Mouse (Mus musculus): ENCODE results near the gene Akap1. TPM values are rescaled to one million over a fixed set of nuclear protein-coding genes. Genes with fewer than 3 reads are reported as not detected.

Gene Akap1
- polyA plus RNA-seq, 1 experiment: 56.3 TPM

DNA sequence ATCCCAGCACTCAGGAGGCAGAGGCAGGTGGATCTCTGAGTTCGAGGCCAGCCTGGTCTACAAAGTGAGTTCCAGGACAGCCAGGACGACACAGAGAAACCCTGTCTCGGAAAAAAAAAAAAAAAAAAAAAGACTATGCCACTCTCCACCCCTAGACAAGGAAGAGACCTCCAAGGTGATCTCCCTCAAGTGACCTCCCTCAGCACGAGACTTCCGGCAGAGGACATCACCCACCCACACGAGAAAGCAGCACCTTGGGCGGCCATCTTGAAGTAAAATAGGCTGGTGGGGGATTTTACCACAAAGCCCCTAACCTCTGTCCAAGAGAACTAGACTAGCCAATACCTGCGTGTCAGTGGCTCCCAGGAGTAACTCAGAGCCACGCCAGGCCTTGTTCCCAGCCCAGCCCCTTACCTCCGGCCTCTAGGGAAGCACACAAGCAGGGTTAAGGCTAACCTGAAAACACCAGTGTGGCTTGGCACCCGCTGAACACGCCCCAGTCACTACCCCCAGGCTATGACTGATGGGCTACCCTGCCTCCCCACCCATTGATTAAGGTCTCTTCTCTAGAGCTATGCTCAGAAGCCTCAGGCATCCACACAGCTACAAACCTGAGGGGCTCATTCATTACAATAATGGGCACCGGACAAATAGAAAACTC lies 21.9 kb downstream of the Akap1 start:
- DNase-seq (ENCODE audit: low read depth): no peak

DNA sequence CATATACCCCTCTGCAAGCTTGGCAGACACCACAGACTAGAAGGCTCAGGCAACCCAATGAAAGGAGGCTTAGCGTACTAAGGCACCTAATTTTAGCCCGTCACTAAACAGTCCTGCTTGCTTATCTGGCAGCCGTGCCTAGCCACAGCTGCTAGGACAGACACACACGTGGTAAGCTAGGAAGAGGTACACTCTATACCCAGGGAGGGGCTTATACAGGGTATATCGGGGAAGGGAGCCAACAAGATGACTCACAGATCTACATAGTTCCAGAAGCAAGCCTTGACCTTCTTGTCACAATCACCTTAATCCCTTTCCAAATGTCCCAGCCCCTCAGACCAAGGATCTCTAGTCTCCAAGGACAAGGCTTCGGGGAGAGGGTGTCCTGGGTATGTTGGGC lies 23.0 kb downstream of the Akap1 start:
- DNase-seq (ENCODE audit: low read depth): no peak

DNA sequence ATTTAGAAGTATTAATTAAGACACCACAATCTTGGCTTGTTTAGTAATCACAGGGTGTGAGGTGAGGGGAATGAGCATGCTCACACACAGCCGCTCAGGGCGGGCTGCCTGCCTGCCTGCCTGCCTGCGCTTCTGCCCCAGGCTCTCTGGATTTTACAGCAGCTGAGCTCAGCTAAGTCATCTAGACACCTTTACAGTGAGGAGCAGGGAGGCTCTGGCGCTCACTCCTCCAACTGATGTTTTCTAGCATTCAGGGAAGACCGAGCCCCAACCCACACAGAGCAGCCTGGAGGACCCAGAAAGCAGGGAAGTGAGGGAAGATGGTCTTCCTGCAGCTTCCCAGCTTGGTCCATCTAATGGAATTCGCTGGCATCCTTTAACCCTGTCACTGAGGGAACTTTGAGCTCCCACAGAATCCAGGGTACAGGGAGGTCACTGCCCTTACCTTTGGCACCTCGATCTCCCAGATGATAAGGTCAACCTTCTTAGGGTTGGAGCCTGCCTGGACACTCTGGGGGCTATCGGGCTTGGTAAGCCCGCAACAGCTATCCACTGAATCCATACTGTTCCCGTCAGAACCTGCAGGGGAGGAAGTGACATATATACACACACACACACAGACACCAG lies 23.5 kb downstream of the Akap1 start:
- no peak for DNase-seq (ENCODE audit: low read depth)

DNA sequence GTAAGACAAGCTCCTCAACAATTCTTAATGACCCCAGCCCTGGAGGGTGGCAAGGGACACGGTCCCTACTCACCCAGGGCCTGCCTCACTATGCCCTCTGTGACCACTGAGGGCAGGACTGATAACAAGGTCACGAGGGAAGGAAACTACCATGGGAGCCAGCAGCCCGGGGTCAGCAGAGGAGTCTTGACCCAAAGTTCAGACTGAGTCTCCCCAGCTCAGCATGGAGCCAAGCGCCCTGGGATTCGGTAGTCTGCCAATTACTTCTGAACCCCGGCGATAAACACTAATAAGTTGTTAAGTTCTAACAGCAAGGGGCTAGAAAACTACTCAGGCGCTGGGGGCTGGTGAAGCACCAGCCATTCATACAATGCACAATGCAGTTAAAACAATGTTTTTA lies 24.1 kb downstream of the Akap1 start:
- no peak for DNase-seq (ENCODE audit: low read depth)

DNA sequence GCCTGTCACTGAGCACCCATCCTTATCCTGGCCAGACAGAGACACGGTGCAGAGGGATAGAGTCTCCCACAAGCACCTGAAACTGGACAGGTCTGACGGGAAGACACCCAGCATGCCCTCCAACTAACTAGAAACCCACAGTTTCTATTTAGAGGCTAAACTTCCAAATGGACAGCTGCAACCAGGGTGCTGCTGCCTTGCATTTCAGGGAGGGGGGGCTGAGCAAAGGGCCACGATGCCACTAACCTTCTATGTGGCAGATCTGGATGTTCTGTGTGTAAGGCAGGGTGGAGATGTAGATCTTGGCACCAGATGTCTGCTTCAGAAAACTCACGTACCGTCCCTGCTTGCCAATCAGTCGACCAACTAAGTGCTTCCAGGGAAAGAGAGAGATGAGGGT lies 25.0 kb downstream of the Akap1 start:
- no peak for DNase-seq (ENCODE audit: low read depth)

DNA sequence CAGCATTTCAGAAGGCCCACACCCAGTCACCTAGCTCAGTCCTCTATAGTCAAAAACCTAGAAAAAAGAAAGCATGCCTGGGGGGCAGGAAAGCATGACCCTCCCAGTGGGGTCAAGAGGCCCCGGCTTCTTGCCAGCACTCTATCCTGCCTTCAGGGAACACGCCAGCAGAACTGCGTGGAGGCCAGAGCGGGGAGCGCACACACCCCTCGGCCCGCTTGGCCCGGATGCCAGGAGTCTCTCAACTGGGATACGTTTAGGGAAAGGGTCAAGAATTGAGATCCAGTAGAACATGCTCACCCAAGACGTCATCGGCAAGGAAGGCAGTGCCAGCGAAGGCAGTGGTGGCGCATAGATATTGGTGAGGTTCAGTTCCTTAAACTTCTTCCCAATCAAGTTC lies 25.8 kb downstream of the Akap1 start:
- DNase-seq (ENCODE audit: low read depth): no peak

DNA sequence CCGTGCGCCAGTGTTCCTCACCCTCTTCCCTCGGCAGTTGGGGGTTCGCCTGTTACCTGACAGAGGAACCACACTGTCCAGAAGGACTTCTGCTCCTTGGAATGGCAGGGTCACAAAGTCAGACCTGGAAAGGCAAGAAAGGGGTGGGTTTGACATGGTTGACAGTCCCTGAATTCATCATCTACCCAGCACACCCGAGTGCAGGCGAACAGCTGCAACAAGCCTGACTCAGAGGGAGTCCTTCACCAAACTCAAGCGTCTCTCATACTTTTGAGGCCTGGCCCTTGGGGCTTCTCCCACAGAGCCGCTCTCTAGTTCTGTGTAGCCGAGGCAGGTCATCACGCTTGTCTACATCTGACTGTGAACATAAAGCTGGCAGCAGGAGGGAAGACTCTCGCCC lies 29.8 kb downstream of the Akap1 start:
- no peak for DNase-seq (ENCODE audit: low read depth)

DNA sequence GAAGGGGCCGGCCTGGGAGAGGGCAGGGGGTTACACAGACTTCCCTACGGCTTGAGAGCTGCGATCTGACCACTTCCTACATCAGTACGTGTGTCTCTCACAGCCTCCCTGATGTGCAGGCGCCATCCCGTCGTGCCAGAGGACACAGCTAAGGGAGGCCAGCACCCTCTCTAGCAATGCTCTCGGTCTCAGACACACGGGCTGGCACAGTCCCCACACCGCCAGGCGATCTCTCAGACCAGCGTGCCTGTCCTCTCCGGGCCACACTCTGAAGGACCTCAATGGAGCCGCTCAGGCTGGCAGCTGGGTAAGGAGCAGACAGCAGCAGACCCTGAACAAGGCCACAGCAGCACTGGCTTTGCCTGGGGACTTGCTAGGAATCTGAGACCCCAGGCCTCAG lies 30.3 kb downstream of the Akap1 start:
- DNase-seq (ENCODE audit: low read depth): no peak

DNA sequence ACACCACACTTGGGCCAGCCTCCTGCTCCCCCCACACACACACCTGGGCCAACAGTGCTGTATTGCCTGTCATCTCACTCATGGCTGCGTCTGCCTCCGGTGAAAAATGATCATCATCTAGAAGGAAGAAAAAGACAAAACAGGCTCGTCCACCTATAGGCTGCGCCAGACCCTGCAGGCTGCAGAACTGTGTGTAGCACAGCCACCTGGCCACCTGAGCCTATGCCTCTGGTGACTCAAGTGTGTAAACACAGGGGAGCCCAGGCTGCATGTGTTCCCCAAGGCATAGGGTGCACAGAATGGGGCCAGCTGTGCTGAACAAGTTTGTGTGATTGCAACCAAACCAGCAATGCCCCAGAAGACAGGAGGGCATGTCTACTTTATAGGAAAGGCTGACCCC lies 31.3 kb downstream of the Akap1 start:
- DNase-seq (ENCODE audit: low read depth): no peak

DNA sequence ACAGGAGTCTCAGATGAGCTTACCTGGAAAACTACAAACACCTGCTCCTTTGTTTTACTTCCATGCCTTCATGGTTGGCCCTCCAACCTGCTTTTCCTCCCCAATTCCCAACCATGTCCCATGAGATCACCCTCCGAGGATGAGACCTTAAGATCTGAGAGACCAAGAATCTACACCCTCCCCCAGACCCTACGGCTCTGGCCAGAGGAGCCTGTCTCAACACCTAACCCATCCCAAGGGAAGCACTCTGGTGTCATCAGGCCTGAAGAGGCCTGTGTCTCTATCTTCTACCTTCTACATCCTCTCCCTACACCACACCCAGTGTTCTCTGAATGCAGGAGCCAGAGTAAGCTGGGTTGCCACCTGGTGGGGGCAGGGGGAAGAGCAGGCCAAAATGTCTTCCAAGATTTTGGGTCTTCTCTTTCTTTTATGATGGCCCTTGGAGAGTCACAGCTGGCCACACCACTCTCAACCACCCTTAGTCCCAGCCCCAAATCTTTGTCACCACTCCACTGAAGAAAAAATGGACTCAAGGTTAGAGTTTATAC lies 34.1 kb downstream of the Akap1 start:
- DNase-seq (ENCODE audit: low read depth): no peak

DNA sequence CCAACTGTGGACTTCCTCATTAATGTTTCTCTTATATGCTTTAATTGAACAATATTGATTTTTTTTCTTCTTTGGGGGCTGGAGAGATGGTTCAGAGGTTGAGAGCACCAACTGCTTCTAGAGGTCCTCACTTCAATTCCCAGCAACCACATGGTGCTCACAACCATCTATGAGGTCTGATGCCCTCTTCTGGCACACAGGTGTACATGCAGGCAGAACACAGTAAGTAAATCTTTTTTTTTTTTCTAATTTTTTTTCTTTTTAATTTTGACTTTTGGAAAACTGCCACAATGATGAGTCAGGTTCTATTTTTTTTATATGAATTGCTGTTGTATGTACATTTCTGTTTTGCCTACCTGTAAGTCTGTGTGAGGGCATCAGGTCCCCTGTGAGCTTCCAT lies 35.9 kb downstream of the Akap1 start:
- no peak for DNase-seq (ENCODE audit: low read depth)

DNA sequence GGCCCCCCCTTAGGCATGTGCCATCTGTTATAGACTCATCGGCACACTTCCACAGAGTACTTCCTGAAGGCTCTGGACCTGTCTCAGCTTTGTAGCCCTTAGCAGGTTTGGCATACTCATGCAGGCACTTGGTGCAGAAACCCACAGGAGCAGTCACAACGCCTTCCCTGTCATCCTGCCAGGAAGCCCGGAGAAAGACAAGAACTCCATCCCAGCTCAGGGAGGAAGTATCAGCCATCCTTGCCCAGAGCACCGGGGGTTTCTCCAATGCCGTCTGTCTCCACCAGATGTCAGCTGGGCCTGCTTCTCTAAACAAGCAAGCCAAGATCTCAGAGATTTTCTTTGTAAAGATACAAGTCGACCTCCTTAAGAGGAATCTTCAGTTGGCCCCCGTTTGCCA lies 38.5 kb downstream of the Akap1 start:
- no peak for DNase-seq (ENCODE audit: low read depth)

DNA sequence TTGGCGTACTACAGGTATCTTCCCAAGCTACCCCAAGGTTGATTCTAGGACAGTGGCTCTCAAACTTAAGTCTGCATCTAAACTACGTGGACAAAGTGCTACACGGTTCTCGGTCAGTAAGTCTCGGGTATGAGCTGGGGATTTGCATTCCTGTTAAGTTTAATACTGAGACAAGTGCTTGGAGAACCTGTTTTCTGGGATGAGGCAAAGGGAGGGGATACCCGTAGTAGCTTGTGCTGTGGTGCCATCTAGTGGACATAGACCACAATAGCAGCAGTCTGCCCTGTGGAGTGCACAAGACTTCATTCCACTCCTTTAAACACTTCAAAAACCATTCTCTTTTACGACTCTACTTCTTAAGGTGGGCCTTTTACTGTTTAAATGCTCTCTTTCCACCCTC lies 41.4 kb downstream of the Akap1 start:
- DNase-seq (ENCODE audit: low read depth): no peak

DNA sequence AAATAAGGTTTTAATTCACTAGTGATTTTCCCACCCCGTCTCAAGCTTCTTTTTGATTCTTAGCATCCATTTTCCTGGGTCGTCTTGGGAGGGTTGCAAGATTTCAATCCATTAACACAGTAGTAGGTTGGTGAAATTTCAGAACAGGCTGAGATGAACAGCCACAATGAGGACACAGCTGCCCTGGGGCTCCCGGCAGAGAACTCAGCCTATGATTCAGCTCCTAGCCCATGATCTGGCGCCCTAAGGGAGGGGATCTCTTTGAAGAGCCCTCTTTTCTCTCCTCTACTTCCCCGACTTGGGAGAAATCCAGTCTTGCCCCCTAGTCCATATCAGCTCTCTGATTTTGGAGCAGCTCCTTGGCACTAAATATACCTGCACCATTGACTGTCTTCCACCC lies 41.9 kb downstream of the Akap1 start:
- no peak for DNase-seq (ENCODE audit: low read depth)

DNA sequence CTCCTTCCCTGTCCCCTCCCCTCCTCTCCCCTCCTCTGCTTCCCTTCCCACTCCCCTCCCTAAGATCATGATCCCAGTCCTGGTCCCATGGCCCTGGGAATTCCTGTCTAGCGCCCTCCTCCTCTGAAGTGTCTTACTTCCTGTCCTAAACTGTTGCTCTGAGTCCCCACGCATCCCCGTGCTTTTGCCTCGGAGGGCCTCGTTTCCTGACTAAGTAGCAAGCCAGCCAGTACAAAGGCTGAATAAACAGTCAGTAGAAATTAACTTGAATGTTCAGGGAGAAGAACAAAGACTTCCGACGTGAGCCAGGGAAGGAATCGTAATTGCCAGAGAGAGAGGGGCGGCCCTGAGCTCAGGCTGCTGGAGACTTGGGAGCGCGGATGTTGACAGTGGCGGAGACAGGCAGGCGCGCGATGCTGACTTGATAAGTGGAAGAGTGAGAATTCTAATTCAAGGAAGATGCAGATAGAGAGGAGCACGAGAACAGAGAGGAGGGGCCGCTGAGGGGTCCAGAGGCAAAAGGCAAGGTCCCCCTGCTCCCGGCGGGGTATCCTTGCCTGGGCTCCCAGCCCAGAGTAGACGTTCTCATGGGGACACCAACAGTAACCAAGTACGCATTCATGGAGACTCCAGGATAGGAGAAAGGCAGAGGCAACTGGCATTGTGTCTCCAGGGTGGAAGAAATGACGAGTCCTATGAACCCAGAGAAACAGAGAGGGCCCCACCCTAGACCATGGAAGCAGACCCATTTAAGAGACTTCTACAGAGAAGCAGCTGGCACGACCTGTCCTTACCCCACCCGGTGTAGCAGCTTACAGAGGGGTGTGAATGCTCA lies 43.4 kb downstream of the Akap1 start:
- DNase-seq (ENCODE audit: low read depth): no peak

DNA sequence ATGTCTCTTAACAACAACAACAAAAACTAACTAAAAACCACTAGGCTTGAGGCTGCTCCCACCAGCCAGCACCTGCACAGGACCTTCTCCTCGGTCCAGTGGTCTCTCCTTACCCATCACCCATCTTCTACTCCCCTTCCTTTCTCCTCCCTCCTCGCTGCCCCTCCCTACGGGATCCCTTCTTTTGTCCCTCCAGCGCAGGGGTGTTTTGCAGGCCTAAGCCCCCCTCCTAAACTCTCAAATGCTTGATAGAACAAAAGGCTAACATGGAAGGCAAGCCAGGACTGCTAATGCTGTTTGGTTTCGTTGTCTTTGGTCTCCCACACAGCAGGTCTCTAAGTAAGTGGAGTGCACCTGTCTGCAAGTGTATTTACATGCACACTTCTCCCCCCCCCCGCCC lies 44.1 kb downstream of the Akap1 start:
- DNase-seq (ENCODE audit: low read depth): no peak

DNA sequence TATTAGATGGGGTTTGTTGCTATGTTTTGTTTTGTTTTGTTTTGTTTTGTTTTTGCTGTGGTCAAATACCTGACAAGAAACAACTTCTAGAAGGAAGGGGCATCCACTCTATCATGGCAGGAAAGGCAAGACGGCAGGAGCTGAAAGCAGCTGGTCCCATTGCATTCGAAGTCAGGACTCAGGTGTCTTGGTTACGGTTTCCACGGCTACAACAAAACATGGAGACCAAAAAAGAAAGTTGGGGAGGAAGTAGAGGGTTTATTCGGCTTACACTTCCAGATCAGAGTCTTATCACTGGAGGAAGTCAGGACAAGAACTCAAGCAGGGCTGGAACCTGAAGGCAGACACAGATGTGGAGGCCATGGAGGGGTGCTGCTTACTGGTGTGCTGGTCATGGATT lies 47.3 kb downstream of the Akap1 start:
- DNase-seq (ENCODE audit: low read depth): no peak

DNA sequence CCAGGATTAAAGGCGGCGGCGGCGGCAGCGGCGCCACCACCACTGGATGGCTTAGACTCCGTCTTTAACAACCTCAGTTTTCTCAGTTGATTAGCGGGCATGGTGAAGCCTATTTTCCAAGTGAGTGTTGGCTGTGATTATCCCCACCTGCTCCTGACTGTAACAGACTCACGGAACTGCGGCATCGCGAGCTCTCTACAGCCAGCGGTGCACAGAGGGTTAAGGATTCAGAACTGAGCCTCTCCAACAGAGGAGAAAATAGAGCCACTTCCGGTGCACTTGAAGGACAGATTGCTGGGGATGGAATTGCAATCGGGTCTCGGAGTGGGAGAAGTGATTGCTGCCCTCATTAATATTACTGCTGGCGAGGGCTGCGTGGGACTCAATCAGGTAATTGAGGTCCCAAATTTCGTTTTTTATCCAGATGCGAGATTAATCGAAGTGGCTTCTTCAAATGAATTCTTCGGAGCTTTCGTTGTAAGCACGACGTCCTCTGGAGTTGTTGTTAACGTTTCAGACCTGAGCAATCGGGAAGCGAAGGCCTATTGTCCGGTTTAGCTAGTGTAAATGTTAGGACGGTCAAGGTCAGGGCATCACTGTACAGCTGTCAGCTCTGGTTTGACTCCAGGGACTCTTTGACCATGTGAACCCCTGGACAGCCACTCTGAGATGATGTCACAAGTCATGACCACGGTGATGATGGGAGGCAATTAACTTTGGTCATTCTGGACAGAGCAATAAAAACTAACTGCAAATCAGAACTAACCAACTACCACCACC lies 61.0 kb downstream of the Akap1 start:
- no peak for DNase-seq (ENCODE audit: low read depth)

DNA sequence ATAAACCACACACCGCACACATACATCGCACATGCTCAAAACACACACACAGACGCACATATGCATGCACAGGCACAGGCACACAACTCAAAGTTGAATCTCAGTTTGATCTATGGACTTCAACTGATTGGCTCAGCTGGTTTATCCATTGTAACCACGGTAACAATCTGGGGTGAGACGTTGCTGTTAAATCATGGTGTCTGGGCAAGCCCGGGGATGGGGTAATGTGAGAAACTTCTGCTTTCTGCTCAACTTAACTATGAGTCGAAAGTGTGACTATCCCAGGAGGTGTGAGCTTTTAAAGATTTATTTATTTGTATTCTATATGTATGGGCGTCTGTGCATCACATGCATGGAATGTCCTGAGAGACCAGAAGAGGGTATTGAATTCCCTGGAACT lies 68.2 kb downstream of the Akap1 start:
- no peak for DNase-seq (ENCODE audit: low read depth)

DNA sequence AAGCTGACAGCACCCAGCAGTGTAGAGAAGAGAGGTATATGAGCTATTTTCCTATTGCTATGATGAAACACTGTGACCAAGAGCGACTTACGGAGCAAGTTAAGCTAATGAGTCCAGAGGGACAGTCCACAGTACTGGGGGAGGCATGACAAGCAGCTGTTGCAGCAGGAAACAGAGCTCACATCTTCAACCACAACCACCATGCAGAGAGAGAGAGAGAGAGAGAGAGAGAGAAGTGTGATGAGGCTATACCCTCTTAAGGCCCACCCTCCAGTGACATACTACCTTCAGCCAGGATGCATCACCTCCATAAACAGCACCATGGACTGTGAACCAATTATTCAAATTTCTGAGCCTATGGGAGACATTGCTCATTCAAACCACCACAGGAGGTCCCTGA lies 74.5 kb downstream of the Akap1 start:
- DNase-seq (ENCODE audit: low read depth): no peak

DNA sequence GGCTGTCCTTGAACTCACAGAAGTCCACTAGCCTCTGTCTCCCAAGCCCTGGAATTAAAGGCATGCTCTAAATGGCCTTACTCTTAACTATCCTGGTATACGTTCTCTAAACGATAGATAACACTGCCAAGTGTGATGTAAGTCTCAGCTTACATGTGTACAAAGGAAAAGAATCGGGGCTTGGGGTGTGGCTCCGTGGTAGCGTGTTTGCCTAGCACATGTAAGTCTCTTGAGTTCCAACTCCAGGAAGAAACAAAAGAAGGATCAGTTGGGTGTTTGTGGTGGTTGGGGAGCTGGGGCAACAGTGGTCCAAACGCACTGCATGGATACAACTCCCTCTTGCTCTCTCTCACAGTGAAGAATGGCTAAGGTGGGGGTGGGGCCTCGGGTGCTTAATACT lies 77.6 kb downstream of the Akap1 start:
- DNase-seq (ENCODE audit: low read depth): no peak

DNA sequence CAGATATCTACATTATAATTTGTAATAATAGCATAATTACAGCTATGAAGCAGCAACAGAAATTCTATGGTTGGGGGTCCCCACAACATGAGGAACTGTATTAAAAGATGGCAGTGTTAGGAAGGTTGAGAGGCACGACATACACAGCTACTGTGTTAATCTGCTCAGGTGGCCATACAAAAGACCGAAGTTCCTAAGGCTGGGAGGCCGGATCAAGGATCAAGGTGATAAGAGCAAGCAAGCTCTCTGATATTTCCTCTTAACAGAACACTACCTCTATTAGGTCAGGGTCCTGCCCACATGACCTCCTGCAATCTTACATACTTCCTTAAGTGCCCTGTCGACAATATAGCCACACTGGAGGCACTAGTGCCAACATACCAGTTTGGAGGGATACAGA lies 80.9 kb downstream of the Akap1 start:
- DNase-seq (ENCODE audit: low read depth): no peak
